Mouse (Mus musculus): ENCODE data around the gene Gm17334. TPM values are rescaled to one million over a fixed set of nuclear protein-coding genes. Genes with fewer than 3 reads are reported as not detected.
"Not testable (repeated sequence)": the region's sequence is repeated elsewhere in the genome, so short reads cannot be mapped to it uniquely, and the experiment has no call there.

The Gm17334 gene
- polyA plus RNA-seq, 1 experiment from 2014 or later, result not detected

- Histone ChIP-seq H3K36me3 (ENCODE audit: poor library complexity, severe bottlenecking) (no peaks in the 10 kb centered on the region), H3K27me3 (peaks cover 55% of the 10 kb centered on the region), H3K4me2 (no peak overlapping the region), H3K9me3 (replicated peaks) (no peaks in the 10 kb centered on the region), H3K4me3 (no peak overlapping the region), H3K27ac (no peak overlapping the region), H3K9ac (no peak overlapping the region), H3K4me1 (peaks cover 33% of the 10 kb centered on the region)
- WGBS, result 50% methylated on average over 5 of the region's 5 CpGs
- no peak for ATAC-seq
Observed at GRCm38 (mm10) chr11:53764581-53764980, 8.4 kb downstream of the Gm17334 start.

GRCm38 (mm10) chr11:53763496-53764140, 9.4 kb downstream of the Gm17334 start:
- peak overlapping the region; percentile 74 for H3K4me2 ChIP-seq
- H3K36me3 ChIP-seq (ENCODE audit: poor library complexity, severe bottlenecking), result no peaks in the 10 kb centered on the region
- H3K4me1 ChIP-seq, result peaks cover 37% of the 10 kb centered on the region
- peak overlapping the region; percentile 35 for H3K4me3 ChIP-seq
- 4% methylated on average over 33 of the region's 33 CpGs for WGBS
- peak overlapping the region; percentile 19 for H3K27ac ChIP-seq
- H3K27me3 ChIP-seq, result peaks cover 49% of the 10 kb centered on the region
- peak; percentile 74 for ATAC-seq
- peak overlapping the region; percentile 53 for H3K9ac ChIP-seq
- no peaks in the 10 kb centered on the region for H3K9me3 ChIP-seq (replicated peaks)

GRCm38 (mm10) chr11:53762827-53763495, 10.0 kb downstream of the Gm17334 start:
- ATAC-seq, result 0 out of 2 replicates have a peak, but pooled peaks have one; percentile 17
- H3K36me3 ChIP-seq (ENCODE audit: poor library complexity, severe bottlenecking), result no peaks in the 10 kb centered on the region
- peak overlapping the region; percentile 53; the same call in 1 of the 2 replicates for H3K9ac ChIP-seq
- peaks cover 47% of the 10 kb centered on the region for H3K27me3 ChIP-seq
- H3K27ac ChIP-seq, result peak overlapping the region; percentile 19; the same call in 1 of the 2 replicates
- peak overlapping the region; percentile 35 for H3K4me3 ChIP-seq
- H3K4me1 ChIP-seq, result peaks cover 37% of the 10 kb centered on the region
- H3K9me3 ChIP-seq (replicated peaks), result no peaks in the 10 kb centered on the region
- 8% methylated on average over 23 of the region's 23 CpGs for WGBS
- H3K4me2 ChIP-seq, result peak overlapping the region; percentile 74

GRCm38 (mm10) chr11:53762426-53762825, 10.6 kb downstream of the Gm17334 start:
- Histone ChIP-seq H3K27me3 (peaks cover 45% of the 10 kb centered on the region), H3K27ac (no peak overlapping the region), H3K9ac (no peak overlapping the region), H3K36me3 (ENCODE audit: poor library complexity, severe bottlenecking) (no peaks in the 10 kb centered on the region), H3K4me3 (peak overlapping the region; percentile 35), H3K4me1 (peaks cover 37% of the 10 kb centered on the region), H3K4me2 (peak overlapping the region; percentile 74), H3K9me3 (replicated peaks) (no peaks in the 10 kb centered on the region)
- WGBS, result 63% methylated on average over 2 of the region's 2 CpGs
- no peak for ATAC-seq

GRCm38 (mm10) chr11:53761822-53762221, 11.2 kb downstream of the Gm17334 start:
- Histone ChIP-seq H3K36me3 (ENCODE audit: poor library complexity, severe bottlenecking) (no peaks in the 10 kb centered on the region), H3K9me3 (replicated peaks) (no peaks in the 10 kb centered on the region), H3K4me3 (no peak overlapping the region), H3K9ac (0 out of 2 replicates have a peak overlapping the region, but pooled peaks have one; percentile 0), H3K4me2 (no peak overlapping the region), H3K4me1 (peaks cover 37% of the 10 kb centered on the region), H3K27me3 (peaks cover 42% of the 10 kb centered on the region), H3K27ac (no peak overlapping the region)
- no peak for ATAC-seq
- WGBS, result 51% methylated on average over 2 of the region's 2 CpGs

- peaks cover 42% of the 10 kb centered on the region for H3K27me3 ChIP-seq
- H3K4me2 ChIP-seq, result no peak overlapping the region
- H3K27ac ChIP-seq, result no peak overlapping the region
- H3K9ac ChIP-seq, result 0 out of 2 replicates have a peak overlapping the region, but pooled peaks have one; percentile 0
- ATAC-seq, result no peak
- peaks cover 37% of the 10 kb centered on the region for H3K4me1 ChIP-seq
- H3K4me3 ChIP-seq, result no peak overlapping the region
- no peaks in the 10 kb centered on the region for H3K36me3 ChIP-seq (ENCODE audit: poor library complexity, severe bottlenecking)
- no peaks in the 10 kb centered on the region for H3K9me3 ChIP-seq (replicated peaks)
- 79% methylated on average over 5 of the region's 5 CpGs for WGBS
Observed at GRCm38 (mm10) chr11:53761284-53761683, 11.7 kb downstream of the Gm17334 start.

GRCm38 (mm10) chr11:53759545-53760406, 13.2 kb downstream of the Gm17334 start:
- peak overlapping the region; percentile 38 for H3K4me2 ChIP-seq

GRCm38 (mm10) chr11:53758791-53759351, 14.1 kb downstream of the Gm17334 start:
- no peak overlapping the region for H3K4me3 ChIP-seq
- H3K4me2 ChIP-seq, result no peak overlapping the region
- H3K27me3 ChIP-seq, result peaks cover 42% of the 10 kb centered on the region
- ATAC-seq, result no peak
- H3K9me3 ChIP-seq (replicated peaks), result no peaks in the 10 kb centered on the region
- no peaks in the 10 kb centered on the region for H3K36me3 ChIP-seq (ENCODE audit: poor library complexity, severe bottlenecking)
- WGBS, result 38% methylated on average over 6 of the region's 6 CpGs
- peaks cover 34% of the 10 kb centered on the region for H3K4me1 ChIP-seq
- H3K9ac ChIP-seq, result no peak overlapping the region
- H3K27ac ChIP-seq, result no peak overlapping the region

More at GRCm38 (mm10) chr11:53759545-53760406, 13.2 kb downstream of the Gm17334 start:
- H3K9ac ChIP-seq, result no peak overlapping the region
- peaks cover 37% of the 10 kb centered on the region for H3K4me1 ChIP-seq
- H3K27me3 ChIP-seq, result peaks cover 42% of the 10 kb centered on the region
- no peaks in the 10 kb centered on the region for H3K36me3 ChIP-seq (ENCODE audit: poor library complexity, severe bottlenecking)
- no peaks in the 10 kb centered on the region for H3K9me3 ChIP-seq (replicated peaks)
- ATAC-seq, result no peak
- H3K4me3 ChIP-seq, result no peak overlapping the region
- WGBS, result 4% methylated on average over 22 of the region's 22 CpGs
- no peak overlapping the region for H3K27ac ChIP-seq

GRCm38 (mm10) chr11:53758033-53758432, 15.0 kb downstream of the Gm17334 start:
- H3K36me3 ChIP-seq (ENCODE audit: poor library complexity, severe bottlenecking); H3K27ac ChIP-seq; H3K4me2 ChIP-seq; H3K9me3 ChIP-seq (replicated peaks); H3K4me3 ChIP-seq; H3K9ac ChIP-seq; ATAC-seq: not testable (repeated sequence)
- H3K4me1 ChIP-seq, result peaks cover 25% of the 10 kb centered on the region
- peaks cover 34% of the 10 kb centered on the region for H3K27me3 ChIP-seq
- 79% methylated on average over 9 of the region's 9 CpGs for WGBS

GRCm38 (mm10) chr11:53757612-53758011, 15.4 kb downstream of the Gm17334 start:
- 93% methylated on average over 4 of the region's 4 CpGs for WGBS

GRCm38 (mm10) chr11:53755011-53755595, 17.9 kb downstream of the Gm17334 start:
- peaks cover 13% of the 10 kb centered on the region for H3K4me1 ChIP-seq
- WGBS, result 80% methylated on average over 12 of the region's 12 CpGs
- no peaks in the 10 kb centered on the region; the same call in 1 of the 2 replicates for H3K9me3 ChIP-seq (replicated peaks)
- H3K9ac ChIP-seq, result no peak overlapping the region
- ATAC-seq, result no peak
- no peaks in the 10 kb centered on the region for H3K36me3 ChIP-seq (ENCODE audit: poor library complexity, severe bottlenecking)
- no peak overlapping the region for H3K4me3 ChIP-seq
- peaks cover 7% of the 10 kb centered on the region for H3K27me3 ChIP-seq
- H3K4me2 ChIP-seq, result no peak overlapping the region
- H3K27ac ChIP-seq, result no peak overlapping the region

More at GRCm38 (mm10) chr11:53757612-53758011, 15.4 kb downstream of the Gm17334 start:
- no peaks in the 10 kb centered on the region for H3K36me3 ChIP-seq (ENCODE audit: poor library complexity, severe bottlenecking)
- peaks cover 21% of the 10 kb centered on the region for H3K4me1 ChIP-seq
- H3K4me2 ChIP-seq, result no peak overlapping the region
- H3K9ac ChIP-seq, result no peak overlapping the region
- H3K27ac ChIP-seq, result no peak overlapping the region
- no peaks in the 10 kb centered on the region; the same call in 1 of the 2 replicates for H3K9me3 ChIP-seq (replicated peaks)
- H3K4me3 ChIP-seq, result no peak overlapping the region
- peaks cover 30% of the 10 kb centered on the region for H3K27me3 ChIP-seq
- no peak for ATAC-seq

Measured in forebrain, embryonic 13.5 days (tissue).